Mouse (Mus musculus) hindbrain, embryonic 15.5 days (tissue): ENCODE measurements around the gene Sesn3. TPM values are rescaled to one million over a fixed set of nuclear protein-coding genes. Genes with fewer than 3 reads are reported as not detected.

Experiments used
- ATAC-seq: fragments of 200-750 bp; cut with Nextera tagmentation; 2 replicates; pipeline ENCODE4 v1.8.0; 2017; ENCODE audit warnings: low read depth, moderate number of reproducible peaks, moderate TSS enrichment; ENCODE audit not compliant: low FRiP score
- H3K27ac ChIP-seq: fragments of 300-500 bp; sonication (generic); replicated peaks from 2 replicates; pipeline ENCODE4 v1.5.1; 2015; ENCODE audit warnings: mild to moderate bottlenecking, inconsistent platforms
- H3K27me3 ChIP-seq: fragments of 300-500 bp; sonication (generic); 2 replicates; pipeline ENCODE4 v1.6.1; 2015; ENCODE audit warnings: control low read depth, inconsistent platforms
- H3K36me3 ChIP-seq: fragments of 300-500 bp; sonication (generic); 2 replicates; pipeline ENCODE4 v1.6.1; 2015; ENCODE audit warnings: control low read depth, inconsistent platforms
- H3K4me1 ChIP-seq: fragments of 300-500 bp; sonication (generic); replicated peaks from 2 replicates; pipeline ENCODE4 v1.6.1; 2015; ENCODE audit warnings: control low read depth, inconsistent platforms
- H3K4me2 ChIP-seq: fragments of 300-500 bp; sonication (generic); 2 replicates; pipeline ENCODE4 v1.6.1; 2015; ENCODE audit warnings: moderate library complexity, mild to moderate bottlenecking, inconsistent platforms
- H3K4me3 ChIP-seq: fragments of 300-500 bp; sonication (generic); 2 replicates; pipeline ENCODE4 v1.5.1; 2015; ENCODE audit warnings: mild to moderate bottlenecking, inconsistent platforms
- H3K9ac ChIP-seq: fragments of 300-500 bp; sonication (generic); 2 replicates; pipeline ENCODE4 v1.6.1; 2015; ENCODE audit warnings: inconsistent platforms
- H3K9me3 ChIP-seq: fragments of 300-500 bp; sonication (generic); 2 replicates; pipeline ENCODE4 v1.6.1; 2016; ENCODE audit warnings: control low read depth, inconsistent platforms
- whole genome bisulfite sequencing: fragments of 180-500 bp; shearing (Covaris S2); methylation state at CpG from one replicate; pipeline ENCODE4 v1.1.7; 2015; 5-methylcytosine and 5-hydroxymethylcytosine counted together
- polyA plus RNA-seq: library from polyadenylated mRNA; unstranded; fragments of >200 nt; fragmentation: Nextera tagmentation; extraction: Ambion mirVana; gene quantifications from 2 replicates; pipeline ENCODE4 v1.2.1, GENCODE M21; 2015

The Sesn3 gene
- polyA plus RNA-seq, 1 experiment from 2014 or later = 16.8 TPM

- Histone ChIP-seq H3K4me3 (no peak overlapping the region), H3K4me2 (no peak overlapping the region), H3K9me3 (no peaks in the 10 kb centered on the region), H3K27ac (no peak overlapping the region), H3K27me3 (no peaks in the 10 kb centered on the region), H3K4me1 (no peaks in the 10 kb centered on the region), H3K36me3 (no peaks in the 10 kb centered on the region), H3K9ac (no peak overlapping the region)
- WGBS = 41% methylated on average over 3 of the region's 3 CpGs
- ATAC-seq = peak; percentile 65
Measured at GRCm38 (mm10) chr9:14261150-14261549, 13.7 kb upstream of the Sesn3 start.

DNA sequence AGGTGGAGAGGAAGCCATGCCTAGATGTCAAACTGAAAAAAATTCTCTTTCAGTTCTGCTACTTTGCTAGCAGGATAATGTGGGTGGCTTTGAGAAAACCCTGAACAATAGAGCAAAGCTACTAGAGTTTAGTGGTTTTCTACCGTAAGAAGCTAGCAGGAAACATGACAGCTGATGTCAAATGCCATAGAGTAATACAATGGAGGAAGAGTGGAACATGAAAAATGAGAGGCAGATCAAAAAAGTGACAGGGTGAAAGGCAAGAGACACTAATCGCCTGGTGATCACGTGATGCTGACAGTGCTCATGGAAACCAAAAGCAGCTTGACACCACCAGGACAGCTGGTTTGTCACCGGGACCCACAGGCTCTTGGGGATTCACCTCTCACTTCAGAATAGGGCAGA is 12.3 kb upstream of the Sesn3 start:
- Histone ChIP-seq H3K9ac (no peak overlapping the region), H3K9me3 (no peaks in the 10 kb centered on the region), H3K27me3 (no peaks in the 10 kb centered on the region), H3K4me3 (no peak overlapping the region), H3K27ac (no peak overlapping the region), H3K4me1 (no peaks in the 10 kb centered on the region), H3K4me2 (no peak overlapping the region), H3K36me3 (no peaks in the 10 kb centered on the region)
- WGBS = 55% methylated on average over 4 of the region's 4 CpGs
- no peak for ATAC-seq

DNA sequence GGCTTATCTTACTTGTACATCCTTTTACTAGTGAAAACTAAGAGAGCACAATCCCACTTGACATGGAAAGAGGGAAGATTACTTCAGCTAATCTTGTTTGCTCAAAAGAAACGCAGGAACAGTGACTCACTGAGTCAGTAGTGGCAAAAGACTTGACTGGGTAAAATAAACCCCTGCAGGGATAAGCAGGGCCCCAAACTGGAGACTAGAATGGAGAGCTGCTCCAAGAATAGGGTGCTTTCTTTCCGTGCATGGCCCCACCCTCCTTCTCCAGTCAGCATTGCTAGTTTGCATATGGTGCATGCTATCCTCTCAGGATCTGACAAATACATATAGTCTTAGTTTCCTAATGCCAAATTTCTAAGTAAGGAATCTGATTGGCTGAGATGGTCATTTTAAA is 8.4 kb upstream of the Sesn3 start:
- H3K9me3 ChIP-seq = no peaks in the 10 kb centered on the region
- no peak overlapping the region for H3K4me2 ChIP-seq
- no peak overlapping the region for H3K27ac ChIP-seq
- WGBS = 25% methylated on average over 2 of the region's 2 CpGs
- H3K36me3 ChIP-seq = no peaks in the 10 kb centered on the region
- no peak for ATAC-seq
- H3K27me3 ChIP-seq = no peaks in the 10 kb centered on the region
- no peak overlapping the region for H3K4me3 ChIP-seq
- no peaks in the 10 kb centered on the region for H3K4me1 ChIP-seq
- no peak overlapping the region for H3K9ac ChIP-seq

GRCm38 (mm10) chr9:14268578-14268977 is 6.3 kb upstream of the Sesn3 start:
- no peak overlapping the region for H3K4me3 ChIP-seq
- 82% methylated on average over 2 of the region's 2 CpGs for WGBS
- ATAC-seq = no peak
- H3K4me2 ChIP-seq = no peak overlapping the region
- H3K27ac ChIP-seq = no peak overlapping the region
- H3K9me3 ChIP-seq = no peaks in the 10 kb centered on the region
- no peaks in the 10 kb centered on the region for H3K4me1 ChIP-seq
- H3K9ac ChIP-seq = no peak overlapping the region
- H3K36me3 ChIP-seq = no peaks in the 10 kb centered on the region
- H3K27me3 ChIP-seq = no peaks in the 10 kb centered on the region

DNA sequence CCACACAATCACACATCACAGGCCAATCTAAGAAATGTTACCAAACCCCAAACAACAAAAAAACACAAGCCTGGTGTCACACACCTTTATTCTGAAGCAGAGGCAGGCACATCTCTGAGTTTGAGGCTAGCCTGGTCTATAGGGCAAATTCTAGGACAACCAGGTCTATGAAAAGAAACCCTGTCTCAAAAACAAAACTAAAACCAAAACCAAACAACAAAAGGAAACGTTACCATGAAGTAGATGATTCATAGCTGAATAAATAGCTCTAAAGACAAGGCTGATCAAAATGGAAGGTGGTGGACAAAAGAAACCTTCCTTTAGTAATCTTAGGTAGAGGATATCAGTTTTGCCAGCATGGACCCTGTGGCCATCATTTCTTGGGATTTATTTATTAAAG is 1.9 kb upstream of the Sesn3 start:
- WGBS = 84% methylated on average over 1 of the region's 1 CpGs
- no peak overlapping the region for H3K27ac ChIP-seq
- ATAC-seq = no peak
- H3K36me3 ChIP-seq = no peaks in the 10 kb centered on the region
- H3K4me2 ChIP-seq = no peak overlapping the region
- no peaks in the 10 kb centered on the region for H3K9me3 ChIP-seq
- peaks cover 12% of the 10 kb centered on the region for H3K4me1 ChIP-seq
- no peaks in the 10 kb centered on the region for H3K27me3 ChIP-seq
- H3K9ac ChIP-seq = no peak overlapping the region
- H3K4me3 ChIP-seq = no peak overlapping the region

DNA sequence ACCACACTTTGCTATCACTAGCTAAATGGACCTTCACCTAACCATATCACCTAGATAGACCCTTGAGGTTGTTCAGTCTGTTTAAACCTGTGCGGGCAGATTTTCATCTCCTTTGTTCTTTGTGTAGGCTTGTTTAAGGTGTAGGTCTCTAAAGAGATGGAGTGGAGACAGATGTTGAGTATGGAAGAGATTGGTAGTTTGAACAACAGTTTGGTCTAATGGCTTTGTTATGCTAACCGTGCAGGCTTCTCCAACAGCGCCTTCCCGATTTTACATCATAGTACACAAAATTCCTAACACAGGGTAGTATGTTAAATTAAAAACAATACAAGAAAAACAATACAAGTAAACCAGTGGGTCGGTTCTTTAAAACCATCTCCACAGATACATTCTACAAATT is 281 bp upstream of the Sesn3 start:
- Histone ChIP-seq H3K27ac (peak overlapping the region; percentile 97), H3K27me3 (no peaks in the 10 kb centered on the region), H3K4me3 (peak overlapping the region; percentile 100), H3K4me2 (peak overlapping the region; percentile 63), H3K4me1 (peaks cover 23% of the 10 kb centered on the region), H3K9me3 (no peaks in the 10 kb centered on the region), H3K36me3 (no peaks in the 10 kb centered on the region), H3K9ac (peak overlapping the region; percentile 39)
- ATAC-seq = no peak
- 35% methylated on average over 5 of the region's 5 CpGs for WGBS

- H3K9ac ChIP-seq = peak overlapping the region; percentile 95
- peak overlapping the region; percentile 97 for H3K27ac ChIP-seq
- ATAC-seq = peak; percentile 99
- under 1% methylated on average over 54 of the region's 54 CpGs for WGBS
- H3K4me2 ChIP-seq = peak overlapping the region; percentile 63
- no peaks in the 10 kb centered on the region for H3K36me3 ChIP-seq
- H3K4me1 ChIP-seq = peaks cover 23% of the 10 kb centered on the region
- H3K27me3 ChIP-seq = no peaks in the 10 kb centered on the region
- H3K4me3 ChIP-seq = peak overlapping the region; percentile 100
- H3K9me3 ChIP-seq = no peaks in the 10 kb centered on the region
Measured at GRCm38 (mm10) chr9:14275792-14276480, 1.1 kb downstream of the Sesn3 start.

- Histone ChIP-seq H3K27me3 (no peaks in the 10 kb centered on the region), H3K27ac (peak overlapping the region; percentile 97), H3K9me3 (no peaks in the 10 kb centered on the region), H3K4me3 (peak overlapping the region; percentile 100), H3K4me1 (peaks cover 23% of the 10 kb centered on the region), H3K9ac (peak overlapping the region; percentile 95), H3K36me3 (no peaks in the 10 kb centered on the region), H3K4me2 (peak overlapping the region; percentile 63)
- under 1% methylated on average over 54 of the region's 61 CpGs for WGBS
- peak; percentile 59; the same call in 1 of the 2 replicates for ATAC-seq
Measured at GRCm38 (mm10) chr9:14276481-14277287, 1.8 kb downstream of the Sesn3 start.

GRCm38 (mm10) chr9:14277365-14277991 is 2.6 kb downstream of the Sesn3 start:
- Histone ChIP-seq H3K4me1 (peaks cover 23% of the 10 kb centered on the region), H3K27ac (peak overlapping the region; percentile 97), H3K27me3 (no peaks in the 10 kb centered on the region), H3K9me3 (no peaks in the 10 kb centered on the region), H3K4me3 (peak overlapping the region; percentile 100), H3K4me2 (peak overlapping the region; percentile 63), H3K9ac (peak overlapping the region; percentile 95), H3K36me3 (no peaks in the 10 kb centered on the region)
- WGBS = under 1% methylated on average over 7 of the region's 7 CpGs
- ATAC-seq = no peak

- Histone ChIP-seq H3K4me3 (no peak overlapping the region), H3K36me3 (no peaks in the 10 kb centered on the region), H3K4me1 (peaks cover 11% of the 10 kb centered on the region), H3K9ac (no peak overlapping the region), H3K27me3 (no peaks in the 10 kb centered on the region), H3K4me2 (no peak overlapping the region), H3K27ac (no peak overlapping the region), H3K9me3 (no peaks in the 10 kb centered on the region)
- WGBS = 82% methylated on average over 1 of the region's 1 CpGs
- no peak for ATAC-seq
Measured at GRCm38 (mm10) chr9:14280696-14281095, 5.8 kb downstream of the Sesn3 start.

DNA sequence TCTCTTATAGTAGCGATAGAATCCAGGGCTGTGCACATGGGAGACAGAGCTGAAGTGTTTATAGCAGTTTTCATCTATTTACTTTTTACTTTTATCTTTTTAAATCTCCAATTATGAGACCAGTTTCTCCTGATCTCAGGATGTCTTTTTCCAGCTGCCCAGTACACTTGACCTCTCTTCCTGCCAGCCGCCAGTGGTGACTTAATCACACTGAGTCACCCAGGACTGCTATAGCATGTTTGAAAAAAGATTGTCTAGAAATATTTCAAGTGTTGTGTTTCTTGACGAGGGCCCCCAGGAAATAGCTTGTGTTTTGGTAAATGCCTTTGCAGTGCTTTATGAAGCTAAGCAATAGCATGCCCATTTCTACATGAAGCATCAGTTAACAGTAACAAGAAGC is 10.2 kb downstream of the Sesn3 start:
- no peak for ATAC-seq
- Histone ChIP-seq H3K4me2 (no peak overlapping the region), H3K4me3 (no peak overlapping the region), H3K27me3 (no peaks in the 10 kb centered on the region), H3K9me3 (no peaks in the 10 kb centered on the region), H3K4me1 (no peaks in the 10 kb centered on the region; the same call in 1 of the 2 replicates), H3K9ac (no peak overlapping the region), H3K36me3 (no peaks in the 10 kb centered on the region), H3K27ac (no peak overlapping the region)
- 60% methylated on average over 3 of the region's 3 CpGs for WGBS

DNA sequence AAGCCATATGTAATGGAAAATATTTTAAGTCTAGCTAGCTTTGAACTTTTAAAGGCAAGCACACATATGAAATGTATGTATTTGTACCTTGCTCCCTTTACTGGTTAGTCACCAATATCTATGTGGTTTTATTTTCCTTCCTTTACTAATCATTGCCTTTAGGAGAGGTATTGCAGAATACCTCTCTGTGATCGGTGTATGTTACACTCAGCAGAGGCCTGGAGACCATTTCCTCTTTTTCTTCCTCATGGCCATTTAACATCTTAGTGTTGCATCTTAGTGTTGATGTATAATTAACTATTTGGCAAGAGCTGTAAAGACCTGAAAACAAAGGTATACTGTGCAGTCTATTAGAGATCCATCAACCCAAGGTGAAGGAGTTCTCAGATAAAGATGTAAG is 12.4 kb downstream of the Sesn3 start:
- Histone ChIP-seq H3K4me1 (no peaks in the 10 kb centered on the region; the same call in 1 of the 2 replicates), H3K4me2 (no peak overlapping the region), H3K9ac (no peak overlapping the region), H3K9me3 (no peaks in the 10 kb centered on the region), H3K36me3 (no peaks in the 10 kb centered on the region), H3K27ac (no peak overlapping the region), H3K4me3 (no peak overlapping the region), H3K27me3 (no peaks in the 10 kb centered on the region)
- 92% methylated on average over 1 of the region's 1 CpGs for WGBS
- ATAC-seq = no peak
